Mouse (Mus musculus) G1E (cell line): Measurements from ENCODE around the gene Wipf3. TPM values are rescaled to one million over a fixed set of nuclear protein-coding genes. Genes with fewer than 3 reads are reported as not detected.

Source experiments
- ATAC-seq: 2 replicates; pipeline ENCODE4 v1.8.0; 2016; ENCODE audit warnings: mild to moderate bottlenecking; ENCODE audit not compliant: insufficient number of reproducible peaks, poor library complexity, low FRiP score, severe bottlenecking; ENCODE audit errors: extremely low read depth
- DNase-seq: peaks from one replicate; pipeline ENCODE4 v3.0.0; 2012; ENCODE audit warnings: low spot score
- H3K27me3 ChIP-seq: 2 replicates; pipeline ENCODE4 v1.6.1; 2012; ENCODE audit warnings: mild to moderate bottlenecking, low read length, inconsistent platforms; ENCODE audit not compliant: insufficient read depth
- H3K36me3 ChIP-seq: replicated peaks from 2 replicates; pipeline ENCODE3; 2012; ENCODE audit warnings: mild to moderate bottlenecking, inconsistent platforms
- H3K4me1 ChIP-seq: 2 replicates; pipeline ENCODE4 v1.6.1; 2012; ENCODE audit warnings: low read depth, low read length, inconsistent platforms, mixed read lengths; ENCODE audit not compliant: insufficient read depth
- H3K4me3 ChIP-seq: 2 replicates; pipeline ENCODE4 v1.5.1; 2012; ENCODE audit warnings: low read depth, mild to moderate bottlenecking, inconsistent platforms, low read length, moderate library complexity, mixed read lengths
- H3K9me3 ChIP-seq: replicated peaks from 2 replicates; pipeline ENCODE4 v1.6.1; 2012; ENCODE audit warnings: inconsistent platforms
- CTCF ChIP-seq: IDR thresholded peaks from 2 replicates; pipeline ENCODE4 v1.5.1; 2012; ENCODE audit warnings: low read depth, low read length, inconsistent platforms, mixed read lengths
- GATA1 ChIP-seq: IDR thresholded peaks from 2 replicates; pipeline ENCODE4 v1.6.1; 2012; ENCODE audit warnings: borderline replicate concordance, low read length, inconsistent platforms, mixed read lengths
- GATA2 ChIP-seq: IDR thresholded peaks from 2 replicates; pipeline ENCODE4 v1.6.1; 2012; ENCODE audit warnings: low read depth, low read length, inconsistent platforms, borderline replicate concordance
- POLR2AphosphoS5 ChIP-seq: IDR thresholded peaks from 2 replicates; pipeline ENCODE4 v1.6.1; 2012; ENCODE audit warnings: low read depth, low read length, inconsistent platforms; ENCODE audit not compliant: insufficient replicate concordance
- TAL1 ChIP-seq: conservative IDR thresholded peaks from 2 replicates; pipeline ENCODE4 v1.6.1; 2012; ENCODE audit warnings: low read depth, low read length, inconsistent platforms, mixed read lengths
- polyA plus RNA-seq: library from polyadenylated mRNA; stranded (reverse); fragments of >175 nt; gene quantifications from 2 replicates; pipeline ENCODE4 v1.2.3, GENCODE M21; 2012
- total RNA-seq, 2 experiments: library from RNA; stranded (forward) in 1 of 2; stranded (reverse) in 1 of 2; fragments of 200-1000 nt in 1 of 2; fragments of >200 nt in 1 of 2; fragmentation: Nextera tagmentation in 1 of 2; gene quantifications; 2 replicates each; pipeline ENCODE4 v1.2.3; 2014 to 2017

Wipf3 gene
- total and polyA plus RNA-seq, 3 experiments = 0.11 TPM; not detected in 2

DNA sequence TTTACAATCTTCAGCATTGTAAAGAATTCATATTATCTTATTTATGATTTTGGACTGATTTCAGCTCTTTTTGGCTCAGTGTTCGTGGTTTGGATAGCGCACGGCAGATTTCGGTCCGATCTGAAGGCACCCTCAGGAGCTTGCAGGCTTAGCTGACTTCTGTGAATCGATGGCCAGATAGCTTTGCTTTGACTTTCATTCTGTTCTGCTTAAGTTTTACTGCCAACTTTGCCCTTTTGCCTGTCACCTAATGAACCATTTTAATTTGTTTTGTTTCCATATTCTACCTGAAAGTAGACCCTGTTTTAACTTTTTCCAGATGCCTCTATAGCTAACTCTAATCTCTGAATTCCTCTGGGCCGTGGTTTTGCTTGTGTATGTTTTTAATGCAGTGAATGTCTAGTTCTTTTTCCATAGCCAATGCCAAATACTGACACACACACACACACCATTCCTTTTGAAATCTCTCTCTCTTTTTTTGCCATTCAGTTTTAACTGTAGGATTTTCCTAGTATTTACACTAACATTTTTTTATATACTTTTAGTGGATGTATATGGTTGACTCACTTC, 15.9 kb downstream of the Wipf3 start:
- H3K9me3 ChIP-seq = peaks cover 9% of the 10 kb centered on the region
- TF ChIP-seq GATA2 = no peak

DNA sequence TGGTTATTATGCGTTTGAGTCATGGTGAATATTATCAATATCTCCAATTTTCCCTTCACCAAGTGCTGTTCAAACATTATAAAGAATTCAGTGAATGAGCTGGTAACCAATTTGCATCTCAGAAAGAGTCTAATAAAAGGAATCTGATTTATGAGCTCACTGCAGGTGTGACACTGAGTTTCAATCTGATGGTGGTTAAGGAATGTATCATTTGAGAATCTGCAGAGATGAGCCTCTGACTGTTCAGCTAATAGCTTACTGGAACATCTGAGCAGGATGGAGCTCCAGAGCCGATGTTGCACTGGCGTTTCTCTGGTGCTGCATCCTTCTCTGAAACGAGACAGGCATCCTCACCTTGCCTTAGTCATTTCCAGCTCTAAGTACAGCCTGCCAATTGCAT, 17.9 kb downstream of the Wipf3 start:
- Histone ChIP-seq H3K27me3 (no peaks in the 10 kb centered on the region), H3K36me3 (no peaks in the 10 kb centered on the region), H3K9me3 (peaks cover 9% of the 10 kb centered on the region), H3K4me1 (no peaks in the 10 kb centered on the region), H3K4me3 (no peak overlapping the region)
- DNase-seq = no peak
- no peak for TF ChIP-seq GATA1
- TF ChIP-seq GATA2 = no peak
- TF ChIP-seq TAL1 = no peak
- ATAC-seq = no peak

More for the DNA sequence above, 15.9 kb downstream of the Wipf3 start:
- Histone ChIP-seq H3K4me3 (no peak overlapping the region), H3K36me3 (no peaks in the 10 kb centered on the region), H3K4me1 (no peaks in the 10 kb centered on the region), H3K27me3 (no peaks in the 10 kb centered on the region)
- DNase-seq (no peak), ATAC-seq (no peak)

DNA sequence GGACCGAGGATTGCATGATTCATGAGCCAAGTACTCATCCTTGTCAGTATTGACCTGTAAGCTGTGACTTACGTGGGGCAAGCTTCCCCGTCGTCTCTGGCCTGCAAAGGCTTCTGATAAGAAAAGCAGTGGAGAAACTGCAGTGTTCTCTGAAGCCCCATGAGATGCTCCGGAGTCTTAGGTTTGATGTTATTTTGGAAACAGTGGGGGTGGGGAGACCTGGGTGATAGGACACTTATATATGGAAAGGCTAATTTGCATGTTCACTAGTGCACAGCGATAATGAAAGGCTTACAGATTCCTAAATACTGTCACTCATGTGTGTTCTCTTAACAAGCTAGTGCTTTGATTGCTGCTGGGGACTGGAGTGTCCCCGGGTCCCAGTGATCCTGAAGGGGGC, 30.3 kb downstream of the Wipf3 start:
- Histone ChIP-seq H3K27me3 (no peaks in the 10 kb centered on the region), H3K4me3 (no peak overlapping the region), H3K4me1 (no peaks in the 10 kb centered on the region), H3K36me3 (no peaks in the 10 kb centered on the region), H3K9me3 (peaks cover 6% of the 10 kb centered on the region)
- DNase-seq (no peak), ATAC-seq (no peak)
- TF ChIP-seq POLR2AphosphoS5 (no peak), CTCF (no peak), GATA2 (no peak), GATA1 (no peak), TAL1 (no peak)

DNA sequence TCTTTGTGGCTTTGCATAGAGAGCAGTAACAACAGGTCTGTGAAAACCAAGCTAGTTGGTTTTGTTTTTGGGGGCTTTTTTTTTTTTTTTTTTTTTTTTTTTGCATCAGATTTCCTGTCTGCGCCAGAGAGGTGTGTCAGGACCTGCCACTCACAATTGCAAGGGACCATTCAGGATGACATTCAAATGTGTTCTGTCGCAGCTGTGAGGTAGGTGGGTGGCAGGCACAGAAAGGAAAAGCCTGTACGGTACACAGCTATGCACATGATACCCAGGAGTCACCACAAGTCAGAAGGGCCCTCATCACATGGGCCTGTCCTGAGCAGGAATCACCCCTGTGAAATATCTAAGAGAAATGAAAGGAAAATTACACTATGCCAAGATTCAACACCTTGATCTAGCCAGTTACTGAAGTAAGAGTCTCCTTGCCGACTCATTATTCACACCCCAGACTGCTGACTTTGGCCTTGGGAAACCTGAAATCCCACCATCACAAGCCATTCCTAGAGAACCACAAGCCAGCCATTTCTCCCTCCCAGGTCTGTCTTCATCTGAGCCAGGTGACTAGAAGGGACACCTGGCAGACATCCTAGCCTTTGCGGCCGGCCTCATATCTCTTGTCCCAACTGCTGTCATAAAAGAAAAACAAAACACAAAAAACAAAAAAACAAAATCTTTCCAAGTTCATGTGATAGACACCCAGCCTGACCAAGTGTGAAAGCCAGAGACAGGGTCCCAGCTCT, 30.9 kb downstream of the Wipf3 start:
- no peaks in the 10 kb centered on the region for H3K36me3 ChIP-seq
- H3K27me3 ChIP-seq = no peaks in the 10 kb centered on the region
- no peak for TF ChIP-seq POLR2AphosphoS5
- TF ChIP-seq TAL1 = no peak
- TF ChIP-seq GATA1 = no peak
- no peak for TF ChIP-seq GATA2
- no peak for TF ChIP-seq CTCF
- ATAC-seq = no peak
- DNase-seq = no peak
- peaks cover 6% of the 10 kb centered on the region for H3K9me3 ChIP-seq
- H3K4me3 ChIP-seq = no peak overlapping the region
- H3K4me1 ChIP-seq = no peaks in the 10 kb centered on the region

DNA sequence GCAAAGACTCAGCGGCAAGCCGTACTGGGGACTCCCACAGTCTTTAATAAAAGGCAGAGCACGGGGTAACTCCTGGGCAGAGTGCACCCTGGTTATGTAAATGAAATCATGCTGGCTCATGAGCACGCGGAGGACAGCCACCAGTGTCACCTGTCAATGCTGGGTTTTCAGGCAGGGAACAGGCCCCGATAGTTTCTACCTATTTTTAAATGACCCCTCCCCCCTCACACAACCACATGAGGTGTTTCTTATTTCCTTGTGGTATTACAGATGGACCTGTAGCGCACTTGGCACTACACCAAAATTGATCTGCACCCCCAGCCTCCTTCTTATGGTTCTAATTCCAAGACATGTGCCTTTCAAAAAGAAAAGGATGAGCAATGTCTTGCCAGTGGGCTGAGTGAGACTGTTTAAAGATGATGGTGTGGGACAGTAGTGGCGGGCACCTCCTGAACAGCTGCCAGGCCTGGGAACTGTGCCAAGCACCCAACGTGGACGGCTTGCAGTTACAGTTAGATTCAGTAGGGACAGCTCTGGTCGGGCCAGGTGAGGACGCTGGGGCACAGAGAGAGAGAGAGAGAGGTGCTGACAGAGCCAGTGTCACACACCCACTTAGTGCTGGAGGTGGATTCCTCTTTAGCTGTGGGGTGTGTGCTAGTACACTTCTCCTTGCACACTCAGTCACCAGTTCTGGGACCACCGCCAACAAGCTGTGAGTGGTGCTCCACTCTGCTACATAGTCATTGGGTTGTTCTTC, 31.7 kb downstream of the Wipf3 start:
- no peak for DNase-seq
- TF ChIP-seq TAL1 = no peak
- TF ChIP-seq CTCF = no peak
- no peak for TF ChIP-seq GATA2
- no peak for TF ChIP-seq POLR2AphosphoS5
- TF ChIP-seq GATA1 = no peak

DNA sequence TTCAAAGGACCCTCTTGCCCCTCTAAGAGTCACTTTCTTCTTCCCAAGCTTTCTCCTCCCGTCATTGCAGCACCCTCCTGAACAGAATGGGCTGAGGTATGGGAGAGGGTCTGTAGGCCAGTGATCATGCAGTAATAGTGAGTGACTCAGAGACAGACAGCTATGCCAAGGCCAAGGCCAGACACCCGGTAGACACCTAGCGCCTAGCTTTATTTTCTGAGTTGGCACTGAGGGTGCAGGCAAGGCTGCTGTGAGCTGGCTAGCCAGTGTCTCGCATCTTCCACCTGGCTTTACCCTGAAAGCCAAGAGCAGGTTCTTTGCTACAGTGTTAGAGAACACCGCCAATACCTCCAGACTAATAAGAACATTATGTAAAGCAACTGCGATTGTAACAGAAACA, 33.4 kb downstream of the Wipf3 start:
- DNase-seq (no peak), ATAC-seq (no peak)
- TF ChIP-seq POLR2AphosphoS5 = no peak
- no peak for TF ChIP-seq CTCF
- TF ChIP-seq TAL1 = no peak
- no peak for TF ChIP-seq GATA1
- no peak for TF ChIP-seq GATA2
- no peak overlapping the region for H3K4me3 ChIP-seq
- peaks cover 6% of the 10 kb centered on the region for H3K9me3 ChIP-seq
- no peaks in the 10 kb centered on the region for H3K27me3 ChIP-seq
- H3K4me1 ChIP-seq = no peaks in the 10 kb centered on the region
- H3K36me3 ChIP-seq = no peaks in the 10 kb centered on the region

More for the DNA sequence above, 31.7 kb downstream of the Wipf3 start:
- no peaks in the 10 kb centered on the region for H3K36me3 ChIP-seq
- H3K9me3 ChIP-seq = peaks cover 6% of the 10 kb centered on the region
- no peak overlapping the region for H3K4me3 ChIP-seq
- no peaks in the 10 kb centered on the region for H3K27me3 ChIP-seq
- ATAC-seq = no peak
- no peaks in the 10 kb centered on the region for H3K4me1 ChIP-seq
